Mouse (Mus musculus) fat pad, adult 2 months (tissue): ENCODE data around the gene Tctn1.

Experiments used
- DNase-seq: peaks from one replicate; pipeline ENCODE4 v3.0.0-alpha.2; 2011; ENCODE audit warnings: low read depth, low spot score; ENCODE audit errors: extremely low read depth

The Tctn1 gene

DNA sequence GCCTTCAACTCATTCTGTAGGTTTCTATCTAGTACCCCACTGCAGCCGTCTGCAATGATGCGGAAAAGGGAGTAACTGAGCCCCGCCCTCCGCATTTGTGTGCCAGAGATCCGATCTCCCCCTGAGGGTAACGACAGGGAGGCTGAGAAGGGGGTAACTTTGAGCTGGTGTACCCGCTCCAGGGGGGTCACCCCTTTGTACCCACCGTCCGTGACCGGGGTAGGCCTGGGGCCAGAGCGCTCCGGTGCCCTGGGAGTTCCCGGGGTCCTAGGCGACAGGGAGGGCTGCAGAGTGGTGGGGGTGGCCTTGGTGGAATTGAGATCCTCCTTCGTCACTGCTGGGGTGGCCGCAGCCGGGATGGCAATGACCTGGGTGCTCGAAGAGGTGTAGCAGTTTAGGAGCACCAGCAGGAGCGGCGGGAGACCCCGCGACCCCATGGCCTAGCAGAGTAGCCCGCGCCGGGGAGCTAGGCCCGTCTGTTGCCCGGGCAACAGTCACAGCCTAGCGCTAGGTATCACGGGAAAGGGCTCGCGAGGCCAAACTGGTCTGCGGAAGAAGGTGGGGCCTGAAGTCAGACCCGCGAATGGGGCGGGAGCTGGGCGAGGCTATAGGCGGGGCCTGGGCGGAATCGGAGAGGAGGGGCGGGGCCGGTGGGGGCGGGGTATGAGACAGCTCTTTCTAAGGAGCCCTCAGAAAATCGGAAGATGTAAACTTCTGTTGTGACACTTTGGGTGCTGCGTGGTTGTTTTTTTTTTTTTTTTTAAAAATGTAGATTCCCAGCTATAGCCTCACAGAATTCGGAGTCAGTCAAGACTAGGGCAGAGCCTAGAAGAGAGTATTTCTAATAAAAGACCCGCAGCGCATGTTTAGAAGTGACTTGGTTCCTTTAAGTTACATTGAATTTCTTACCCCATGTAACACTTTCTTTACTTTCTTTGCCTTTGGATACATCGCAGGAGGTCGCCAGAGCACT lies at the start of gene Tctn1:
Gene Tctn1 (minus strand): TSS at position 528 of the 973 bp plus-strand sequence.
- peak; percentile 46 for DNase-seq

DNA sequence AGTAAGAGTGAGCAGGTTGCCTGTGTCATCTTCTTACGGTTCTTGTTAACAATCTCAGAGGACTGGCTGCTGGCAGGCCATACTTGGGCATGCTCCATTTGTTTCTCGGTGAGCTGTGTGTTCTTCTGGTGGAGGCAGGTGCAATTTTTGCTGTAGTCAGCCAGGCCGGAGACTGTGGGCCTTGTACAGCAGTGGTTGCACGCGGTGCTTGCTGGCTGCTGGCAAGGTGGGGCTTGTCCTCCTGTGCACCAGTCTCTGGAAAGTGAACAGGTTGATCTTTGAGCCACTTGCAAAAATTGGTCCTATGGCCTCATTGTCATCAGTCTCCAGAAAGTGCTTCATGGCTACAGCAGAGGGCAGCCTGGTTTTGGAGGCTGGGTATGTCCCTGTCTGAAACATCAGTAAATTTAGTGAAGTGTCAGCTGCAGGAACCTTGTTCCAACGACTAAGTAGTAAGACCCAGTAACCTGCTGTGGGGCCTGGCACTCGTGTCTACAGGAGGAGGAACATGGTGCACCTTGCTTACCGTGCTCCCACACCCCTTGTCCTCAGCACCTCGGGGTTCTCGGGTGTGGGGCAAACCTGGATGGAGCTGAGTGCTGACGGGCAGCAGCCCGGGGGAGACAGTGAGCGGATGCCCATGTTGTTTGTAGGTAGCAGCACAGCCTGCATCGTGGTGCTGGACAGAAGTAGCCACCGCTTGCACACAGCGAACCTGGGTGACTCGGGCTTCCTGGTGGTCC lies 48.9 kb upstream of the Tctn1 start:
- DNase-seq = no peak

DNA sequence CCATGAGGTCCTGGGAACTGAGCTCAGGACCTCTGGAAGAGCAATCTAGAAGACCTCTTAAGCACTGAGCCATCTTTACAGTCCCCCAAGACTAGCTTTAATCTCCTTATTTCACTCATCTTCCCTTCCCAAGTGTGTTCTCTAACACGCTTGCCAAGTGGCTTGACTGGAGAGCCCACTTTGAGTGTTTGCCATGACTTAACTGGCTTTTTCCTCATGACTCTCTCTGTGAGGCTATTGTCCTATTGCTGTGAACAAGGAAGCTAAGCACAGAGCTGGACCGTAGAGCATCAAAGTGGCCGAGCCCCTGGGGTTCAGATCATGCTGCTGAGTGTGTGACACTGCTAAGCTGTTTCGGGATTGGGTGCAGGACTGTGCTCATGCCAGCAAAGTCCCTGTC lies 48.1 kb upstream of the Tctn1 start:
- DNase-seq = no peak

DNA sequence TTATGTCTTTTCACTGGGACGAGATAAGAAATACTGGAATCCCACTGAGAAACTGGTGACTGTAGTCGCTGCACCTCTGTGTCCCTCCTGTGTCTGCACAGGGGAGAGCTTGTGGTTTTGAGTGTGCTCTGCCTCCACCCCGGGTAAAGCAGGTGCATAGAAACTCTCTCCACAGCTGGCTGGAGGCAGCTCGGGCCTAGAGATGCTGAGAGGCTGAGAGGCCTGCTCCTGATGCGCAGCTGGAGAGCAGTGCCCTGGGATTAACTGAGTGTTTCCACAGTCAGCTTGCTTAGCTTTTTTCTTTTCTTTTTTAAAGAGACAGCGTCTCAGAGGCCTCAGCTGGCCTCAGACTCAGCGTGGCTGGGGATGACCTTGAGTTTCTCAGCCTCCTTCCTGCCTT lies 47.4 kb upstream of the Tctn1 start:
- no peak for DNase-seq

DNA sequence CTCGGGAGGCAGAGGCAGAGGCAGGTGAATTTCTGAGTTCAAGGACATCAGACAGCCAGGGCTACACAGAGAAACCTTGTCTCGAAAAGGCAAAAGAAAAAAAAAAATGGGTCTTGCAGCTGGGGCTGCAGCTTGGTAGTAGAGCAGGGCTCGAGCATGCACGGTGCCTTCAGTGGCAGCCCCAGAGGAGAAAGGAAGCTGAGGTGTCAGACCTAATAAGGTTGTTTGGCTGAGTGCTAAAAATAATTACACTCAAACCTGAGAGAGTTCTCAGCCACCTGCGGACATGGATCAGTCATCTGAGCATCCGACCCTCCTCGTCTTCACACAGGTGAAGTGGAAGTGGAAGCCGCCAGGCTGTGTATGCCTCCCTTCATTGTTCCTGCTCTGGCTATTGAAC lies 46.4 kb upstream of the Tctn1 start:
- DNase-seq = no peak

DNA sequence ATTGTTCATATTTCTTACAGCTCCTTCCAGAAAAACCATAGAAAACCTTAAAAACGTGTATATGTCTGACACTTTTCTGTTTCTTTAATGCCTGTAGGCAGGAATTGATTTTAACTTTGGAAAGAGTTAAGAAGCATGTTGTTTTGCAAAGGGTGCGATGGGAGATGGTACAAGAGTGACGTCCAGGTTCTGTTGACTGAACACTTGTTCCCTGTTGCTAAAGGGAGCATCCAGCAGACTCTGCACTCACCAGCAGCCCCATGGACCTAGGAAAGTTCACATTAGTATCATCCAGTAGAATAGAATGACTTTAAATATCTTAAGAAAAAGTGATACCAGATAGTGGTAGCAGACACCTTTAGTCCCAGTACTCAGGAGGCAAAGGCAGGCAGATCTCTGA lies 42.3 kb upstream of the Tctn1 start:
- DNase-seq = no peak

DNA sequence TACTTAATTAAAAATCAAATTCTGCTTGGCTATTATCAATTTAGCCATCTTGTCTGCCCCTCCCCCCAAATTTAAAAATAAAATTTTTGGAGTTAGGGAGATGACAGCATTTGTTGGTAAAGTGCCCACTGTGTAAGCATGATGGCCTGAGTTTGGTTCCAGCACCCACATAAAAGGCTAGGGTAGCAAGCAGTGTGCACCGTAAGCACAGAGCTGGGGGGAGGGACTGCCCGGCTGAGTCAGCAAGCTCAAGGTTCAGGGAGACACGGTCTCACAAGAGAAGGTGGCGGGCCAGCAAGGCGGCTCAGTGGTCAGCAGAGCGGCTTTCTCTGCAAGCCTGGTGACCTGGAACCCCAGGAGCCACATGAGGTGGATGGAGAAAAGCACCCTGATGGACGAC lies 41.2 kb upstream of the Tctn1 start:
- DNase-seq = no peak

DNA sequence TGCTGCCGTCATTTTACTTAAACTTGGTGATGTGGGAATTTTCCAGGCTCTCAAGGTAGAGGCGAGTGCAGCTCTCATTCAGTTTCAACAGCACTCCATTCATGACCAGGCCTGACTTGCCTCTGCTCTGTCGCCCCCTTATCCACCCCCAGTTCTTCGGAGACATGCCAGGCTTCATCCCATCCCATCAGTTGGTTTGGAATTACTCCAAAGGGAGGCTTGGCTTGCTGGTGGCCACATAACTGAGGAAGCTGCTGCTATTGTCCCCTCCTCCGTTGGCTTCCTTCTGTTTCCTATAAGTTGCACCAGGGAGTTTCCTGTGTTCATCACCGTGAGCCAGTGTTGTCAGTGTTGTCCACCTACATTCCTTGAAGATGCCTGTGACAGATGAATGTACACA lies 40.3 kb upstream of the Tctn1 start:
- no peak for DNase-seq

DNA sequence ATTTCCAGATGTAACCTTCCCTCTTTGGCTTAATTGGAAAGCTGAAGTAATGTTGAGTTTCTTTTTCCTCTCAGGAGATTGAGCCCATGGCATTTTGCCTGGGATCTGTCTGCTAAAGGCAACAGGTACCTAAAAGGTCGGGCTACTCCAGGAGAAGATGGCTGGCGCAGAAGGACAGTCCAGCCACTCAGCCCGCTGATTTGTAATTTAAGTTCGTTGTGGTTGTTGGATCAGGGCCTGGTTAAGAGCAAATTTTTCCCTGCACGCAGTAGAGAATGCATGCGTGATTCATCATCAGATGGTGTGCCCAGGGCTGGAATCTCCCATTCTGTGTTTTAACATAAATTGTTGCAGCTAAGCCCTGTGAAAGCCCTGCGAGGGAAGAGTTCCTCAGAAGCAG lies 39.7 kb upstream of the Tctn1 start:
- DNase-seq = no peak

DNA sequence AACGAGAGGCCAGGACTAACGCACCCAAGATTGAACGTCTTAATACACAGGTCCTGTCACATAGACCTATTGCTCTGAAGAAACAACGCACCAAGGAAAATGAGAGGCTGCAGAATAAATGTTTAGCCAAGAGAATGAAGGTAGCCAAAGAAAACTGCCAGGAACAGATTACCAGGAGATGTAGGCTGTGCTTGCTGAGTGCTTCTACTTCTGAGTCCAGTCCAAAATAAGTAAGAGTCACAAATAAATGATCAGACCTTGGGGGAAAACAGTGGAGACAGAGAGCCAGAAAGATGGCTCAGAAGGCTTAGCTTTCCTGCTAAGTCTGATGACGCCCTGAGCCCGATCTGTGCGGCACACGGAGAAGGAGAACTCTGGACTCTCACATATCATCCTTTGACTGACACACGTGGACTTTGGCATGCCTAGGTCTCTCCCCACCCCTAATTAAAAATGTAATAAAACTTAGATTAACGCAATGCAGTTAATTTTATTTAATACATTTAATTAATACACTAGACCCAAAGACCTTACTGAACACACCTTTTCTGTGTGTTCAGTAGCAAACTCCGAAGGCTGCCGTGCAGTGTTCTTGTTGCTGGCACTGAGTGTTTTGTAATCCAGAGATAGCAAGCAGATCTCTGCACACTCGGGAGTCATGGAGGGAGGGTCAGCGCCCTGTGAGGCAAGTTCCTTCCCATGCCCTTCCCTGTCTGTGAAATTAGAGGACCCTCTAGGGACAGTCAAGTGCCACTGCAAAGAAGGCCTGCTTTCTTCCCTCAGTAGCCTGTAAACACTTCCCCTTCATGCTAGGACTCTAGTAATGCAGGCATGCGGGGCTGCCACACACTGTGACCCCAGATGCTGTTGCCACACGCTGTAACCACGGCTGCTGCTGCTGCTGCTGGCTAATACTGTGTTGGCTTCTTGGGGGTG lies 38.8 kb upstream of the Tctn1 start:
- peak; percentile 85 for DNase-seq

DNA sequence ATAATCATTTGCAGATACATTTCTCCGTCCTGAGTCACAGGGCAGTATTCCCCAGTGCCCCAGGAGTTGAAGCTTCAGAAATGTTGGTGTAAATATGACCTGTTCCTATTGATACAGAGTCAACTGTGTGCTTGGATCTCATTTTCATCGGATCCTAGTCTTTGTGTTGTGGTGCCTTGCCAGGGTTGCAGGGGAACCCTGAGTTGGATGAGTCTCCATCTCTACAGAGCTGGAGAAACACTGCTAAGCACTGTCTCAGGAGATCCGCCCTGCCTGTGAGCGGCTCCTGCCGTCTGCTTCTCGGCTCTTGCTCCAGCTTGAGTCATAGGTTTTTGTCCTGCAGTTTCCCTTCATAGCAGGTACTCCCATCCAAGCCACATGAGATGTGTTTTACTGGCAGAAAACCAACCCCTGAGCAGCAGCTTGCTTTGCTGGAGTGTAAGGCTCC lies 35.8 kb upstream of the Tctn1 start:
- DNase-seq = no peak

DNA sequence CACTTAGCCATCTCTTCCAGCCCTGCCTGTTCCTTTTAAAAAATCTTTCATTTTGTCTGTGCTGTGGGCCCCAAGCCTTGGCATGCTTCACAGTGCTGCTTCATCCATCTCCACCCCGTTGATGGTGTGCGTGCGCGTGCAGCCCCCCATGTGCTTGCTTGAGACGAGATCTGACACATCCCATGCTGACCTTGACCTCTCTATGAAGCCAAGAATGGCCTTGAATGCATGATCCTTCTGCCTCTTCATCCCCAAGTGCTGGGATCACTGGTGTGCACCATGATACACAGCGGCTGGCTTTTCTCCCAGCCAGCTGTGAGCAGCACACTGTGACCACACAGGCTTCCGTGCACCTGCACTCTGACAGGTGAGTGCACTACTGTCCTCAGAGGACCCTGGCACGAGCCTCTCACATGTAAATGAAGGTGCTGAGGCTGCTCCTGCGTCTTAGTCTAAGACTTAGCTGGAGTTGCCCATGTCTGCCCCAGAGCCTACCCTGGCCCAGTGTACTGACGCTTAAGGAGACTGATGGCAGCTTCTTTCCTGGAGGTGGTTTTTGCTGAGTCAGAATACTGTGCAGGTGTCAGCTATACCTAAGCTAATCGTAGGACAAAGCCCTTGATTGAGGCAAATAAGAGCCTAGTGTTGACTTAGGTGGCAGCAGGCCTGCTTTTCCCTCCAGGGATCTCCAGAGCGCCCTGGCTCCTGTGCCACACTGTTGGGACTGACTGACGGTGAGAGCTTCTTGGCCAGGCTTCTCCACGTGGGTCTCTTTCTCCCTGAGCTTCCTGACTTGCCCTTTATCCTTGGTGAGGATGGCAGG lies 31.1 kb upstream of the Tctn1 start:
- DNase-seq = no peak

DNA sequence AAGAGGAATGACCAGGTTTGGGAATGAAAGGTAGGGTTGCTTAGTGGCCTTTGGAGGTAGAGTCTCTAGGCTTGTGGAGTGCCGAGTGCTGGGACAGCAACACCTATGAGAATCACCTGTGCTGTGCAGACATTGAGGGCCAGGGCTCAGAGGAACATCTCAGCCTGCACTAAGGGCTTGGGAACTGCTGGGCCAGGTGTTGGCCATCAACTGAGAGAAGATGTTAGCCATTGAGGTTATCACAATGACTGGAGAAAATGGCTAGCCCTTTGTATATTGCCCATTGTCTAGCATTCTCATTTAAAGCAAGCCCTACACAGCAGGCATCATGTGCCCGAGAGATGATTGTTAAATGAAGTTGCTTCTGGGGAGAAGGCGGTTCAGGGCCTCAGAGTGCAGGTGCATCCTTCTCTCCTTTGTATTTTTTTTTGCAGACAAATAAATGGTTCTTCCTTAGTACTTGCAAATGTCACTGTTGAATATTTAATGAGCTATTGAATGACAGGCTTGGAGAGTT lies 30.0 kb upstream of the Tctn1 start:
- DNase-seq = no peak

DNA sequence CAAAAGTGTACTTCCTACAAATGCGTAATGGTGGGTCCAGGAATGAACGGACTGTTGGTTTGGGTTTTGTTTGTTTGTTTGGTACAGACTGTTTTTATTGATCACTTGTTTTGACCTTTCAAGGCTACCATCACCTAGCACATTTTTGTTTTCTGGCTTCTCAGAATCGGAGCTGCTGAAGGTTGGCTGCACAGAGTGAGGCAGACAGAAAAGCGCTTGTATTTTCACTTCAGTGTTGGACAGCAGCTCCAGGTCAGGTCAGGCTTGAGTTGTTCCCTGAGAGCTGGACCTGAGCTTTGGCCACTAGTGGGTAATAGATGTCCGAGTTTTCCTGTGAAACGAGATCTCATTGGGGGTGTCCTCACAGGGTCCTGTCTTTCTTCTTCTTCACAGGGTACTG lies 28.9 kb upstream of the Tctn1 start:
- DNase-seq = no peak

DNA sequence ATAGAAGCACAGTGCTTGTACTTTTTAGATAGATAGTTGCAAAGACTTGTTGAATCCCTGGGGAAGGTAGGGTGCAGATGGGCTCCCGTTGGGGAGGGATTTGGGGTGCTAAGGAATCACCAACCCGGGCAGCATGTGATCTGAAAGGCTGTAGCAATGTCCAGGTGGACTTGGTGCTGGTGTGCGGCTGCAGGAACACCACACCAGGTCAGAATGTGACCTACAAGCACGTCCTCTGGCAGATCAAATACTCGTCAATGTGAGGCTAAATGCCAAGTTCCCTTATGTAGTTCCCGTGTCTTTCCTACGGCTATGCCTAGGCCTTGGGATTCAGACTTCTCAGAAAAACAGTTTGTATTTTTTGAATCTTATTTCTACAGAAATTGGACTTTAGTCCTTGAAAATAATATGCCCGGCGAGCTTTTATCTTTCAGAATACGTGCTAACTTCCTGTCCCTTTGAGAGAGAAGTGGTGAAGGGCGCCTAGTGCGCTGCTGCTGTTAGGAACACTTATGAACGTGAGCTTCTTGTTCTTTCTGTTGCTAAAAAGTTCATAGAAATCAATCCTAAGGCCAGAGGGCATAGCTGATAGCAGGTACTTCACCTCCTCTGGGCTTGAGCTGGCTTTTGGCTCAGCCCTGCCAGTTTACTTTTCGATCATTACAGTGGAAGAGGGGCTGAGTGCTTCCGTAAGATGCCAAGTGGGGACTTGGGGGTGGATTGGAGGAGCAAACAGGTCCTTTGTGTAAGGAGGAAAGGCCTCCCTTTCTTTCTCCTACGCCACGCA lies 27.5 kb upstream of the Tctn1 start:
- DNase-seq = no peak

DNA sequence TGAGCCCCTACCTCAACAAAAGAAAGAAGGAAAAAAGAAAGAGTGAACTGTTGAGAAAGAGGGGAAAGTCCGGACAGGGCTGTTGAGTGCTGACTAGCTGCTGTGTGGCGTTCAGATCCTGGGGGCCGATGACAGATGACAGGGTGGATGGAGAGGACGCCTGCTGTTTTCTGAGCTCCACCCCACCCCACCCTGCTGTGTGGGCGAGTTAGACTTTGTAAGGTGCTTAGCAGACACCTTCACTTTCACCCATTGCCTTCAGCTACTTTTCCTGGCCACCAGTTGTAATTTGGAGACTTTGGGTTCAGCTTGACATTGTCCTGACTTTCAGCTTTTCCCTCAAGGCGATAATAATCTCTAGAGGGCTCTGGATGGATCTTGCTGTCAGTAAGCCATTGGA lies 26.9 kb upstream of the Tctn1 start:
- DNase-seq = no peak

DNA sequence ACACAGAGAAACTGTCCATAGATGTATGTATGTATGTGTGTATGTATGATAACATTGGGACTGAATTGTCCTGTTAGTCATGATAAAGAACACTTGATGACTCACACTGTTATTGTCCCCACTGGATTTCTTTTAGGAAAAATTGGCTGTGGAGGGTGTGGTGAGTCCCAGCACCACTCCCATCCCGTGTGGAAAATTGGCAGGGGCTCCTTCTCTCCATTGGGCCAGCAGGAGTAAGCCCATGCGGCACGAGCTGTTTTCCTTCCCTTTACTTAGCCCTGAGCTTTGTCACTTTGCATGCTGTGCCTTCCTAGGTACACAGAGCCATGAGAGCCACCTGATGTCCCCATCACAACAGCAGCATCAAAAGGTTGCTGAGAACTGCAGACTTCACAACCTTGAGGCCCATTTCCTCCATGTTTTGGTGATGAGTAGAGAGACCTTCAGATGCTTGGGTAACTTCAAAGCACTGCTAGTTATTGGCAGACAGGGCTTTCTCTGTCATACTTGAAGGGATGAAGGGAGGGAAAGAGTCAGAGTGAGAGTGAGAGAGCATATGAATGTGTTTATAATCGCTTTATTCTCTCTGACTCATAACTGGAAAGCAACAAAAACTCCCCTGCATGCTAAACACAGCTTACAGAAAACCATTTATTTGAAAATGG lies 24.0 kb upstream of the Tctn1 start:
- DNase-seq = no peak

DNA sequence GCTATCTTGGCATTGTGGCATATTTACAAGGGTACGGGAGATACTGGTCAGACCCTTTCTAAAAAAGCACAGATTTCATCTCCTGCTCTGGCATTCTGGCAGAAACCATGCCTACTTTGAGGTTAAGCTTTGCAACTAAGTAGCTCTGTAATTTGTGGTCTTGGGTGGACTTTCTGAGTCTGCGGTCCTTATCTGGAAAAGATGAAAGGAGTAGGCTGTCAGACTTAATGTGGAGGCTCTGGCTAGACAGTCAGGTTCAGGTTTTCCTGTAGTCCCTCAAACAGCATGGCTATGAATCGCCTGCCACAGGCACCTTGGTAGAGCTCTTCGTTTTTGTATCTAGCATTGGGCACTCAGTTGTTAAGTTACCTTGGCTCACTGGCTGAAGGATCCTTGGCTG lies 22.8 kb upstream of the Tctn1 start:
- no peak for DNase-seq

DNA sequence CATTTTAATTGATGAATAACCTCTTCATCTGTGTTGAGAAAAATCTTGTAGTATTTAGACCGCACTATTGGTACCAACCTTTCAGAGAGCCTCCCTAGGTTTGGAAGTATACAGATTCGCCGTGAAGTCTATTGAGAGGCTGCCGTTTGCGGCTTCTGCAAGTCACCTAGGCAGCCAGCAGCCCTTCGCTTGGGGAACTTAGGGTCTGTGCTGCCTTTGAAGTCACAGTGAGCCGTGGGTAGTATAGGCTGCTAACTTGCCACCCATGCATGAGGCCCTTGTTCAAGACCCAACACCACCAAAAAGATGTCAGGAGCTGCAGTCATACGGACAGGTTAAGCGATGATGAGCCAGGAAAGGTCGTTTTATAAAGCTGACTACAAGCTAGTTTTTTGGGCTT lies 21.9 kb upstream of the Tctn1 start:
- no peak for DNase-seq
